Mouse (Mus musculus) stomach, postnatal 0 days (tissue): Measurements from ENCODE around the gene Prkag2. TPM values are rescaled to one million over a fixed set of nuclear protein-coding genes. Genes with fewer than 3 reads are reported as not detected.

Experiments
- ATAC-seq: fragments of 200-750 bp; cut with Nextera tagmentation; 2 replicates; pipeline ENCODE4 v1.8.0; 2017; ENCODE audit not compliant: low FRiP score, low TSS enrichment
- DNase-seq: peaks from one replicate; pipeline ENCODE4 v3.0.0-alpha.2; 2016; ENCODE audit warnings: low spot score
- H3K27ac ChIP-seq: fragments of 300-500 bp; sonication (generic); replicated peaks from 2 replicates; pipeline ENCODE4 v1.5.1; 2014; ENCODE audit warnings: mild to moderate bottlenecking, control low read depth
- H3K27me3 ChIP-seq: fragments of 300-500 bp; sonication (generic); 2 replicates; pipeline ENCODE4 v1.6.1; 2014; ENCODE audit warnings: low read length; ENCODE audit not compliant: control insufficient read depth, insufficient read depth
- H3K36me3 ChIP-seq: fragments of 300-500 bp; sonication (generic); 2 replicates; pipeline ENCODE4 v1.6.1; 2014; ENCODE audit warnings: low read length, mixed read lengths; ENCODE audit not compliant: control insufficient read depth, insufficient read depth
- H3K4me1 ChIP-seq: fragments of 300-500 bp; sonication (generic); replicated peaks from 2 replicates; pipeline ENCODE4 v1.6.1; 2014; ENCODE audit warnings: antibody characterized with exemption; ENCODE audit not compliant: control insufficient read depth, insufficient read depth
- H3K4me2 ChIP-seq: fragments of 300-500 bp; sonication (generic); replicated peaks from 2 replicates; pipeline ENCODE4 v1.6.1; 2014; ENCODE audit warnings: low read depth, mild to moderate bottlenecking, control low read depth, moderate library complexity
- H3K4me3 ChIP-seq: fragments of 300-500 bp; sonication (generic); 2 replicates; pipeline ENCODE4 v1.5.1; 2014; ENCODE audit warnings: low read depth, low read length, control low read depth
- H3K9ac ChIP-seq: fragments of 300-500 bp; sonication (generic); 2 replicates; pipeline ENCODE4 v1.6.1; 2014; ENCODE audit warnings: mild to moderate bottlenecking, low read length, control low read depth, mixed read lengths
- H3K9me3 ChIP-seq: fragments of 300-500 bp; sonication (generic); 2 replicates; pipeline ENCODE4 v1.6.1; 2016; ENCODE audit warnings: low read length; ENCODE audit not compliant: control insufficient read depth
- CTCF ChIP-seq: IDR thresholded peaks from 2 replicates; pipeline ENCODE4 v1.5.1; 2016; ENCODE audit warnings: antibody characterized with exemption, low read depth, mild to moderate bottlenecking, moderate library complexity
- EP300 ChIP-seq: optimal IDR thresholded peaks from 2 replicates; pipeline ENCODE3; 2016; ENCODE audit warnings: antibody characterized with exemption
- WGBS: fragments of 180-500 bp; shearing (Covaris S2); extraction: QIAGEN DNeasy Blood & Tissue Kit; methylation state at CpG from one replicate; pipeline ENCODE4 v1.1.7; 2014; 5-methylcytosine and 5-hydroxymethylcytosine counted together
- polyA plus RNA-seq: library from polyadenylated mRNA; unstranded; fragments of >200 nt; fragmentation: Nextera tagmentation; extraction: Ambion mirVana; gene quantifications from 2 replicates; pipeline ENCODE4 v1.2.1, GENCODE M21; 2015

Gene Prkag2
- polyA plus RNA-seq = 33.4 and 33.9 TPM in 2 replicates

DNA sequence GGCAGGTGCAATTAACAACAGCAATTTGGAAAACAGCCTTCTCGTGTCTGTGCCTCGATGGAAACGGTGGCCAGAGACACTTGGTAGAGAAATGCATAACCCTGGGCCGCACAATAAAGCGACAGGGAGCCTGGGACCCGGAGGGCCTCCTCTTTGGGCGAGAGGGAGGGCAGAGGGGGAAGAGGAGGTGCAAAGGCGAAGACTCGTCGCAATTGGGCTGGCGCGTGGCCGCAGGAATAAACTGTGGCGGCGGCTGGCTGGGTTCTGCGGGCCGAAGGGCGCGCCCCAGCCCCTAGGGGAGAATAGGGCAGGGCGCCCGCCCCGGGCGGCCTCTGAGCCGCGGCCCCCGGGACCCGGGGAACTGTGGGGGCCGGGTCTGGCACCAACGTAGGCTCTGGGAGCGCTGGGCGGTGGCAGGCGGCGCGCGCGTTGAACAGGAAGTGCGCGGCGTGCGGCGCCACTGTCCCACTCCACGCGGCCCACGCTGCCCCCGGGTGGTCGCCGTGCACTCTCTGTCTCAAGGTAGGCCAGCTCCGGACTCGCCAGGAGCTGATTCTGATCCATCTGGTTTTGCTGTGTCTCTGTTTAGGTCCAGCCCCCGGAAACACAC, at the start of gene Prkag2:
Gene Prkag2 (minus strand): TSS at position 127 of the 610 bp plus-strand sequence.
- H3K4me2 ChIP-seq = peak within 1 kb of the TSS; percentile 99
- H3K4me3 ChIP-seq = peak within 1 kb of the TSS; percentile 67
- H3K9ac ChIP-seq = peak within 1 kb of the TSS; percentile 78
- WGBS = under 1% methylated on average over 43 of the region's 50 CpGs
- no peaks in the 10 kb centered on the region for H3K4me1 ChIP-seq
- no peaks in the 10 kb centered on the region for H3K9me3 ChIP-seq
- ATAC-seq = peak; percentile 57
- TF ChIP-seq CTCF (no peak), EP300 (no peak)
- no peaks in the 10 kb centered on the region for H3K36me3 ChIP-seq
- H3K27me3 ChIP-seq = no peaks in the 10 kb centered on the region
- peak; percentile 76 for DNase-seq
- peak within 1 kb of the TSS; percentile 90 for H3K27ac ChIP-seq

DNA sequence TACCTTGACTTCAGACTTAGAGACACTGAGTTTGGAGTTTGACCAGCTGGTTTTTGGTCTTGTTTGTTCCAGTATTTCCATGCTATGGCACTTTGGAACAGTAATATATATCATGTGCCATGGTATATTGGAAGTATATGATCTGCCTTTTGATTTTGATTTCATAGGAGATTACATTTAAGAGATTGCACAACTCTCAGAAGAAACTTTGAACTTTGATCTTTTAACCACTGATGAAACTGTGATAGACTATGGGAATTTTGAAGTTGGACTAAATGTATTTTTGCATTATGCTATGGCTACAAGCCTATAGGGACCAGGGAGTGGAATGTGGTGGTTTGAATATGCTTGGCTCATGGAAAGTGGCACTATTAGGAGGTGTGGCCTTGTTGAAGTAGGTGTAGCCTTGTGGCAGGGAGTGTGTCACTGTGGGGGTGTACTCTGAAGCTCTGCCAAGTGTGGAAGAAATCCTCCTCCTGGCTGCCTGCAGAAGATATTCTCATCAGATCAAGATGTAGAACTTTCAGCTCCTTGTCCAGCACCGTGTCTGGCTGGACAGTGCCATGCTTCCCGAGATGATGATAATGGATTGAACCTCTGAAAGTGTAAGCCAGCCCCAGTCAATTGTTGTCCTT, 49.0 kb upstream of the Prkag2 start:
- H3K9me3 ChIP-seq = no peaks in the 10 kb centered on the region
- TF ChIP-seq EP300 (no peak), CTCF (no peak)
- no peak overlapping the region for H3K4me3 ChIP-seq
- ATAC-seq = no peak
- no peak overlapping the region for H3K9ac ChIP-seq
- 77% methylated on average over 2 of the region's 2 CpGs for WGBS
- no peaks in the 10 kb centered on the region for H3K27me3 ChIP-seq
- H3K36me3 ChIP-seq = no peaks in the 10 kb centered on the region
- DNase-seq = no peak
- no peaks in the 10 kb centered on the region for H3K4me1 ChIP-seq
- no peak overlapping the region for H3K27ac ChIP-seq
- no peak overlapping the region for H3K4me2 ChIP-seq

GRCm38 (mm10) chr5:25146705-25147104, 46.3 kb upstream of the Prkag2 start:
- Histone ChIP-seq H3K4me2 (no peak overlapping the region), H3K27ac (no peak overlapping the region), H3K9me3 (no peaks in the 10 kb centered on the region), H3K4me1 (no peaks in the 10 kb centered on the region), H3K9ac (no peak overlapping the region), H3K27me3 (no peaks in the 10 kb centered on the region), H3K36me3 (no peaks in the 10 kb centered on the region), H3K4me3 (no peak overlapping the region)
- DNase-seq (no peak), ATAC-seq (no peak)
- 64% methylated on average over 7 of the region's 7 CpGs for WGBS
- TF ChIP-seq EP300 (no peak), CTCF (no peak)

DNA sequence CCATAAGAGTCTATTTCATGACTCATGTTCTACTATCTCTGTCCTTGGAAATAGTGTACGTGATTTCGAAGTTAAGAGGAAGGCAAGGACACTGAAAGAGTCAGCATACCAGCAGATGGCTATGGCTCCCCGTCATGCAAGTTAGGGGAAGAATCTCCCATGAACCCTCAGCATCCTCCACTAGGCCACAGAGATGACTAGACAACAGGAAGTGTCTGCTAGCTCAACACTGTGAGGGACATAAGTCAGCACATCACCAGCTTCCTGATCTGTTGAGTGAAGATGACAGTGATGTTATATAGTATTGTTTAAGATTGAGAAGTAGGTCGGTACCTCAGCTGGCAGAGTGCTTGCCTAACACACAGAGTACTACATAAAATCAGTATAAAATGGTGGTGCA, 27.4 kb upstream of the Prkag2 start:
- TF ChIP-seq EP300 (no peak), CTCF (no peak)
- WGBS = 88% methylated on average over 4 of the region's 4 CpGs
- no peak overlapping the region for H3K9ac ChIP-seq

DNA sequence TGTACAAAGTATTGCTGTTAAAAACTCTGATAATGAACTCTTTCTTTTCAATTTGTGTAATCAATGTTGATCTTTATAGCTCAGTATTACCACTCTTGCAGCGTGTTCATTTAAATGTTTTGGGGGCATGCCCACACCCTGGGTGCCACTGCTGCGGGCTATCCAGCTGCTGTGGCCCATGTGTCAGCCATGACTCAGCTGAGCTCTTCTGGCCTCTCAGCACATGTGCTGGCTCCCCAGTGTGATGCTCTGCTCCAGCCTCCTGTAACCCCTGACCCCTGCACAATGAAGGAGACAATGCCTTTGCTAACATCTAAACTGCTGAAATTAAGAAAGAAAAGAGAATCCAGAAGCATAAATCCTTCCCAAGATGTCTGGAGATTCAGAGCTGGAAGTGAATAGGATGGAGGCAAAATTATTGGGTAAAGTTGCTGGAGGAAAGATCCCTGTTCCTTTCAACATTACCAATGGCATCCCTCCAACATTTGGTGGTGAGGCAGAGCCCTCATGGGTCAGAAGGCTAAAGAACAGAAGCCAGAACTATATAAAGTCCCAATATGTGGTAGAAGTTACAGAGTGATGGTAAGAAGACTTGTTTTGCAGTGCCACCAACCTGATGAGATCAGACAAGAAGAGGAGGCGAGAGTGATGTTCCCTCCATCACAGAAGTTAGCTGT, 25.6 kb upstream of the Prkag2 start:
- Histone ChIP-seq H3K27me3 (no peaks in the 10 kb centered on the region), H3K4me1 (no peaks in the 10 kb centered on the region), H3K4me3 (no peak overlapping the region), H3K9ac (no peak overlapping the region), H3K27ac (no peak overlapping the region), H3K36me3 (no peaks in the 10 kb centered on the region), H3K9me3 (no peaks in the 10 kb centered on the region), H3K4me2 (no peak overlapping the region)
- ATAC-seq (no peak), DNase-seq (no peak)
- WGBS = 81% methylated on average over 3 of the region's 3 CpGs
- TF ChIP-seq EP300 (no peak), CTCF (no peak)

More for the DNA sequence above, 27.4 kb upstream of the Prkag2 start:
- Histone ChIP-seq H3K4me1 (no peaks in the 10 kb centered on the region), H3K4me3 (no peak overlapping the region), H3K36me3 (no peaks in the 10 kb centered on the region), H3K9me3 (no peaks in the 10 kb centered on the region), H3K27me3 (no peaks in the 10 kb centered on the region), H3K27ac (no peak overlapping the region), H3K4me2 (no peak overlapping the region)
- no peak for ATAC-seq
- DNase-seq = no peak

- Histone ChIP-seq H3K36me3 (no peaks in the 10 kb centered on the region), H3K4me1 (no peaks in the 10 kb centered on the region), H3K4me3 (no peak overlapping the region), H3K4me2 (no peak overlapping the region), H3K27me3 (no peaks in the 10 kb centered on the region), H3K9me3 (no peaks in the 10 kb centered on the region), H3K9ac (no peak overlapping the region), H3K27ac (no peak overlapping the region)
- no peak for DNase-seq
- ATAC-seq = peak; percentile 60; the same call in 1 of the 2 replicates
- TF ChIP-seq CTCF = peak; percentile 59
- TF ChIP-seq EP300 = no peak
- 93% methylated on average over 1 of the region's 1 CpGs for WGBS
These were observed 22.1 kb upstream of the Prkag2 start for GRCm38 (mm10) chr5:25122534-25122933.
